Mouse (Mus musculus) kidney, postnatal 10 days (tissue): ENCODE data around the gene Srarp.
A peak's percentile ranks its signal among the peaks of the same experiment; 100 is the strongest.

Experiments used
- DNase-seq: peaks from one replicate; pipeline ENCODE4 v3.0.0; 2021; ENCODE audit warnings: mixed read lengths

Srarp gene

DNA sequence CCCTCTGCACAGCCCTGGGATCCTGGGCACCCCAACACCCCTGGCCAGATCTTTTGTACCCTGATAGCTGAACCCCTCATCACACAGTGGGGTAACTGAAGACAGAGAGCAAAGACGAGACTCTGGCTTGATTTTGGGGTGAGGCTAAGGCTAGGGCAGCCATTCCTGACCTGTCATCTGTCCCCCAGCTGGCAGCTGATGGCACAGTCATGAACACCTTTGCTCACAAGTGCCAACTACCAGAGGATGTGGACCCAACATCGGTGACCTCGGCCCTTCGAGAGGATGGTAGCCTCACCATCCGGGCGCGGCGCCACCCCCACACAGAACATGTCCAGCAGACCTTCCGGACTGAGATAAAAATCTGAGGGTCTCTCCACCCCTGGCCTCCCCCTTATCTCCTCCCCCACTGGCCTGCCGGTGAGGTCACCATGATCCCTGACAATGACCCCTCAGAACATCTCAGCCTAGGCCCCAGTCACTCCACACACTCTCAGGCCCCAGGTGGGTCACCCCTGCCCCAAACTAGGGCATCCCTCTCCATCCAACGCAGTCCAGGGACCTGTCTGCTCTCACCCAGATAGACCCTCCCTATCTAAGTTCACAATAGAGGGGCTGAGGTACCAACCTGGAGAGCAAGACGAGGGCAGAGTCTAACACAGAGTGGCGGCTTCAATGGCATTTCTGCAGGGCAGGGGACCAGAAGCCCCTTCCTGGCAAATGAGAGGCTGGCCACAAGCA lies 12.0 kb downstream of the Srarp start:
- DNase-seq, result peak; percentile 16

DNA sequence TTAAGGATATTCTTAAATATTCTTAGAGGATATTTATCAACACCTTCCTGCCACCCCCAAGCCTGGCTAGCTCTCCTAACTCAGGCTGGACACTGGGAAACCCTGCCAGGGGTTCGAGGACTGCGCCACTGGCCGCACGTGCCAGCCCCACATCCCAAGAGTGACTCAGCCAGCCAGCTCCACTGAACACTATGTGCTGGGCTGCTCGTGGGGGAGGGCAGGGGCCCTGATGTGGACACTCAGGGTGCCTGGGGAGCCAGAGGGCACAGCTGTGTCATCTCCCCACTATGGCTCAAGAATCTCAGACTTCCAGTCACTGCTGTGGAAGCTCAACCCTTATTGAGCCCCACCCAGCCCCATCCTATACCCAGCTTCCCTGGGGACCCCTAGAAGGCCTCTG lies 12.6 kb downstream of the Srarp start:
- DNase-seq, result peak; percentile 10

GRCm38 (mm10) chr4:141422841-141423240 lies 13.1 kb downstream of the Srarp start:
- no peak for DNase-seq

GRCm38 (mm10) chr4:141421423-141421822 lies 14.5 kb downstream of the Srarp start:
- DNase-seq, result peak; percentile 71

DNA sequence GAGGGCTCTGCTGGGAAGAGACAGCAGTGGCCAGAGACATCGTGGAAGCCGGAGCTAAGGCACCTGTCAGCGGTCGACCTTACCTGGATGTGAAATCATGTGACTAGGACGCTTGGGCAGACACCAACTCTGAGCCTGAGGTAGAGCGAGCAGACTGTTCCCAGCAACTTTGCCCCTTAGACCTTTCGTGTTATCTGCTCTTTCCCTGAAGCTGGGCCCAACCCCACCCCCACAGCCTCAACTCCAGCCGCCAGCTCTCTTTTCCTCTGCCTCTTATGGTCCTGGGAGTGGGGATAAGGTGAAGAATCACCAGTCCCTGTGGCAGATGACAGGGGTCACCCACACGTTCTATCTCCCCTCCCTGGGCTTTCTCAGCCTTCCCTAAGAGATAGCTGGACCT lies 15.0 kb downstream of the Srarp start:
- DNase-seq, result no peak

GRCm38 (mm10) chr4:141420192-141420829 lies 15.6 kb downstream of the Srarp start, which contains the start of gene Hspb7:
Gene Hspb7 (plus strand): TSS chr4:141420779.
- DNase-seq, result no peak

- peak; percentile 60 for DNase-seq
These were observed 16.3 kb downstream of the Srarp start for GRCm38 (mm10) chr4:141419398-141420191.

- DNase-seq, result peak; percentile 53
These were observed 20.0 kb downstream of the Srarp start, which contains the start of gene Clcnkb for GRCm38 (mm10) chr4:141415924-141416323. Gene Clcnkb (minus strand): TSS chr4:141416014.

DNA sequence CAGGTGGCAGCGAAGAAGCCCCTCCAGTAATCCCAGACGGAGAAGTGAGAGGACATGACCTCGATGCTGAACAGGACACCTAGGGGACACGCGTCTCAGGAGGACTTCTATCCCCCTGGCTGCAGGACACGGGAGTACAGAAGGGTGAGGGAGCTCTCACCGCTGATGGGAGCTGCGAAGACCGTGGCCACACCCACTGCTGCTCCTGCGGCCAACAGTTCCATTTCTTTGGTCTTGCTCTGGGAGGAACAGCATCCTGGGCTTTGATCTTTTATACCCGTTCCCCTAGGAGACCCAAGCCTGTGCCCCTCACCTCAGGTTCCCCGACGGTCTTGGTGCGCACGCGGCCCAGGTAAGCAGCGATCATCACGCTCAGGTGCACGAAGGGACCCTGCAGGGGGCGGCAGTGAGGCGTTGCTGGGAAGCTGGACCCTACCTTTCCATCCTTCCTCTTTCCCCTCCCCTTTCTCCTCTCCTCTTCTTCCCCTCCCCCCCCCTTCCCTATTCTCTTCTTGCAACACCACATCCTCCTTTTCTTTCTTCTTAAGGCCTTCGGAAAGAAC lies 24.4 kb downstream of the Srarp start:
- peak; percentile 57 for DNase-seq

DNA sequence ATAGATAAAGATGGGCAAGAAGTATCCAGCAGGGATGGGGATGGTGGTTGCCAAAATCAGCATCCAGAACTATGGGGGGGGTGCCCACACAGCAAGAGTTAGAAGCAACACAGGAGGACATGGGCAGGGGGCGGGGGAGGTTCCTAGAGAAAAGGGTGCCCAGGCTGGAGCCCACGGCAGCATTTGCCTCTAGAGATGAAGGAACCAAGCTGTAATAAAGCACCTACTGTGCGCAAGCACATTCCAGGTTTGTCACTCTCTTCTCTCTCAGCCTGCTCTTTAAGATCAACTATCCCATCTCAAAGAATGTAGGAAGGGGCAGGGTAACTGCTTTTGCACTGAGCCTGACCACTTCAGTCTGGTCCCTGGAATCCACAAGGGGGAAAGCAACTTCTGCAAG lies 27.3 kb downstream of the Srarp start:
- no peak for DNase-seq

DNA sequence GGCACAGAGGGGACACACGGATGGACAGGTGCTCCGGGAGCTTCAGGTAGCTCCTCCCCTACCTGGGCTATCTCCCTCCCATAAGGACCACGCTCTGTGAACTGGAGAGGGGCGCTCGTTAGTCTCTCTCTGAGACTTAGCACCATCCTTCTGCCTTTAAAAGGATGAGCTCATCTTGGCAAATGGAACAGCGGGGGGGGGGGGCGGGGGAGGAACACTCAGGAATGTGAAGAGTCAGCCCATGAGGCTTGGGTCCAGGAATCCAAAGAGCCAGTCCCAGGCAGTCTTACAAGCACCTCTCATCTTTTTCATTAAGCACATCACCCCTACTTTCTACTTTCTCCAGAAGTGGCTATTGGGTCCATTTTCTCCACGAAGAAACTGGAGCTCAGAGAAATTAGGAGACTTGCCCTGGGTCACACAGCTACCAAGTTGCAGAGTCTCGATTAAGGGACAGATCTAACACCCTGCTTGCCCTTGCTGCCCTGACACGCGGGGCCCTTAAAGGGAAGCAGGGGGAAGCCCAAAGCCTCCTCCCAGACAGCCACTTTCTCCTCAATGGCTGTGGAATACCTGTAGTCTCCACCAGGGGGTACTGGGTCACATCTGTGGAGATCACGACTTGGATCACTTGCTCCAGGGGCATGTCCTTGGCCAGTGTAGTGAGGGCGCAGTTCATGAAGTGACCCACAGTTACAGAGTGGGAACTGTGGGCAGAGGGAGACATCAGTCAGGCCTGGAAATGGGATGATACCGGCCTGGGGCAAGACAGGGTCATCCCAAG lies 29.2 kb downstream of the Srarp start:
- DNase-seq, result peak; percentile 71

- no peak for DNase-seq
These were observed 30.6 kb downstream of the Srarp start for GRCm38 (mm10) chr4:141405314-141405622.

DNA sequence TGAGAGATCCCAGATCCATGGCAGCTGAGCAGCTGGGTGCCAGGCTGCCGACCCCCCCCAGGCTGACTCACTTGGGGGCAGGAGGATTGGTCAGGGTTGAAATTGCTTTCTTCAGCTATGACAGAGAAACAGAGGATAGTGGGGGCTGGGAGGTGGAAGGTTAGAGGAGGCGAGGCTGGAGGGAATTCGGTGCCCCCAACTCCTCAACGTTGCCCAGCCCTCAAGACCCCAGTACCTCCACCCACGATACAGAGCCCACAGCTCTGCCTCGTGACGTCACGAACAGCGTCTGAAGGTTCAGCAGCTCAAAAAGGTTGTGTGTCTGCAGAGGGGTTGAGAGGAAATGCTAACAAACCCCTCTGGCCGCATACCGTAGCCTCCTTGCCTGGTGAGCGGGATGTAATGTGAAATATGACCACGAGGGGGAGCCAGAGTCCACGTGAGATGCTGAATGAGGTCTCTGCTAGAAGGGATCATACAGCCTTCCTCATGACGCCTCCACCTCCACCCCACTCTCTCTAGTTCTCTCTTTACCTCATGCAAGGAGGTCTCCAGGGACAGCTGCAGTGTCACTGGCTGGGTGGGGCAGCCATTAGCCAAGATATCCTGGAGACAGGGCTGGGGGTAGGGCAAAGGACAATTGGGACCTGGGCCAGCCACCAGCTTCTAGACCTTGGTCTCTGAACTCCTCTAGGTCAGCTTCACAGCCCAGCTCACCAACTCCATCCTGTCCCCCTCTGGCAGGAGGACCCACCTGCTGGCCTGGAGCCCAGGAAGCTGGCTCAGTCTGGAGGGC lies 31.2 kb downstream of the Srarp start:
- peak; percentile 93 for DNase-seq

DNA sequence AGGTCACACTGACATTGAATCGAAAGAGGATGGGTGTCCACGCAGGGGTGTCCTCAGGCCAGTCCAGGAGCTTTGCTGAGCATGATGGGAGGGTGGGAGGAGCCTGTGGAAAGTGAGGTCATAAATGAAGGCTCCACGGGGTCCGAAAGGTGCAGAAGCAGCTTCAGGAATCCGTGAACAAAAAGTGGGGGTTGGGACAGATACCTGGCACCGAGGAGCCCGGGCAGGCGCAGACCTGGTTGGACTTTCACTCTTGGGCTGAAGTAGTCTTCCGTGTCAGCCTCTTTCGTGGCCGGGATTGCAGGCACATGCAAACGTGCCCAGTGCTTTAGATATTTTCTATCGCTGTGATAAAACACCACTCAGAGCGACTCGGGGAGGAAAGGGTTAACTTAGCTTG lies 35.7 kb downstream of the Srarp start:
- no peak for DNase-seq

DNA sequence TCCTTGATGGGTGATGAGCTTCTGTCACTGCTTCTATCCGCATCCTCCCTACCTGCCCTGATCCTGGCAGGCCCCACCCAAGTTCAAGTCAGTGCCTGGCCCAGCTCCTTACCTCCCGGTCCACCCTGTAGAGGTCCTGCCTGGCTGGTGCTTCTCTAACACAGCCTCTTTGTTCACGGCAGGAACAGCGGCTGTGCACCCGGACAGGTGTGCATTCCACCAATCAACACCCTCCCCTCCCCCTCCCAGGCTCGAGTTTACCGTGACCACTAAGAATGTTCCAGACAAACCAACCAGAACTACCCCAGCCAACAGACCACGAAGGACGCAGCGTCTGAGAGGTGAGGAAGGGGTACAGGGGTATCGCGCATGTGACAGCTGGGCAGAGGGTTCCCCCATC lies 37.4 kb downstream of the Srarp start, which contains the start of gene Clcnka:
TSS of gene Clcnka (minus strand) at position 180 of the 400 bp plus-strand sequence.
- peak; percentile 71 for DNase-seq

GRCm38 (mm10) chr4:141397861-141398260 lies 38.0 kb downstream of the Srarp start:
- no peak for DNase-seq

DNA sequence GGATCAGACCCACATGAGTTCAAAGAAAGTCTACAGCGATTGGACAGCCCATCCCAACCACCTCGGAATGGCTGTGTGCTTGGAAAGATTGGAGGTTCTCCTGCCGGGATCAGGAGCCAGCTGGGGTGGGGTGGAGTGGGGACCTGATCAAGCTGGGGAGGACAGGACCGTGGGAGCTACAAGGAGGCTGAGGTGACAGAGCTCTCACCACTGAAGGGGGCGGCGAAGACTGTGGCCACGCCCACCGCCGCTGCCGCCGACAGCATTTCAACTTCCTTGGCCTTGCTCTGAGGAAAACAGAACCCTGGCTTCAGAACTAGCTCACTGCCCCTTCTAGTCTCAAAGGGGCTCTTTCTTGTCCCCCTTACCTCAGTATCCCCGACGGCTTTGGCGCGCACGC lies 41.2 kb downstream of the Srarp start:
- peak; percentile 55 for DNase-seq

DNA sequence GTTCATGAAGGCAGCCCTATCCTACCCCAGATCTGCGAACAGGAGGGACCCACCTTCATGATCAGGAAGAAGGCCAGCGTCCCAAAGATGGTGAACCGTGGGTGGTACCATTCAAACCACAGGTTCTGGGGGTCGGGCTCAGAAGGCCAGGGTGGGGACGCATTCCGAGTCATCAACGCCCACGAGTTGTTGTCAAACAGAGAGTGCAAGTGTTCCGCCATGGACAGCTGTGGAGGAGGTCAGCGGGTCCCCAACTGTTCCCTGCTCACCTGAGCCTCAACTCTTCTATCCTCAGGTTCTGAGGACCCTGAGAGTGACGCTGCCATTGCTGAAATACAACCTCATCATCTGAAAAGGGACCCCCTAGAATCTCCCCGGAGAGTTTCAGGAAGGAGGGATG lies 44.6 kb downstream of the Srarp start:
- no peak for DNase-seq

DNA sequence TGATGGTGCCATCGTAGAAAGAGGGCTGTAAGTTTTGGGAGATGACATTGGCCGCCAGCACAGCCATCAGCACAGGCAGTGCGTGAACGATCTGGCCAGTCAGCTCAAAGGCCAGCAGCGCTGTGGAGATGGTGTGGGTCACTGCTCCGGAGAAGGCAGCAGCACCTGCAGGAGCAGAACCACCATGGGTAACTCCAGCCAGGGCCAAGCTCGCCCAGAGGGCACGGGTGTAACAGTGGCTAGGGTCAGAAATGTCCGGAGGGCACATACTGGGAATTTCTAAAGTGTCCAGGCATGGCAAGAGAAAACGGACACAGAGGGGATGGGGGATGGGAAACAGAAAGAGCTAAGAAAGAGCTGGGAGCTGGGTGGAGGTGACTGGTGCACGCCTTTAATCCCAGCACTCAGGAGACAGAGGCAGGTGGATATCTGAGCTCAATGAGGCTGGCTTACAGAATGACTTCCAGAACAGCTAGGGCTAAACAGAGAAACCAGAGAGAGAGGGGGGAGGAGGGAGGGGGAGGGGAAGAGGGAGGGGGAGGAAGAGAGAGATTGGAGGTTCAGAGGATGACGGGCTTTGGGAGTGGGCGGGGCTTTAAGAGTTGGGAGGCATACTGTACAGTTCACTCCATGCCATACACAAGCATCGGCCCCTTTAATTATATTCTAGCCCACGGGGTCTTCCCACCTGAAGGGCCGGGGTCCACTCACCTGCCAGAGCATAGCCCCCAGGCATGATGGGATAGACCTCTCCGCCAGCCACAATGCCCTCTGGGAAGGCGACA lies 46.3 kb downstream of the Srarp start:
- no peak for DNase-seq

DNA sequence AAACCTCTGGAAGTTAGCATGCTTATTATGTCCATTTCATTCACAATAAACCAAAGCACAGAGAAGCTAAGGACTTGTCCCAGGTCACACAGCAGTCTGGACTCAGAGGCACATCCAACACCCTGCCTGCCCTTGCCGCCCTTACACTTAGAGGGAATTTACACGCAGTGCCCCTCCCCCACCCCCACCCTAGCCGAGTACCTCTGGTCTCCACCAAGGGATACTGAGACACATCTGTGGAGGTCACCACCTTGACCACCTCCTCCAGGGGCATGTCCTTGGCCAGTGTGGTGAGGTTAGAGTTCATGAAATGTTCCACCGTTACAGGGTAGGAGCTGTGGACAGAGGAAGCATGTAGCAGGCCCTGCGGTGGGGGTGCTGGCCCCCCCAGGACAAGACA lies 48.0 kb downstream of the Srarp start:
- DNase-seq, result no peak
